In genomic region chr11:100714948-100715347, GRCm38 (mm10) we compare ENCODE assay signal across 25 mouse cellular contexts. TPM values are rescaled to one million over a fixed set of nuclear protein-coding genes. Genes with fewer than 3 reads are reported as not detected.
A peak's percentile ranks its signal among the peaks of the same experiment; 100 is the strongest.
DNase-seq lines count a peak whose midpoint lies in the region; ATAC-seq and TF ChIP-seq lines count a peak whose summit lies in the region.
"Had no signal": no experiment of that assay in that cellular context is flagged by ENCODE, and none has a peak within 500 bp of the region (broad histone marks: within the 10 kb centered on the region; RNA-seq: fewer than 3 reads in every experiment).

No protein-coding gene starts in this region.

- H3K9ac ChIP-seq in forebrain, postnatal 0 days, result no peak overlapping the region
- H3K9ac ChIP-seq in forebrain, embryonic 11.5 days (ENCODE audit: low read length), result no peak overlapping the region
- H3K9ac ChIP-seq in liver, embryonic 11.5 days (ENCODE audit: low read depth, low read length), result no peak overlapping the region
- no peak overlapping the region for H3K9ac ChIP-seq in liver, postnatal 0 days (replicated peaks)
- no peak overlapping the region for H3K9ac ChIP-seq in liver, embryonic 13.5 days
- H3K9ac ChIP-seq: heart, embryonic 15.5 days had no signal

- H3K9me3 ChIP-seq in forebrain, postnatal 0 days (ENCODE audit: low read length), result no peaks in the 10 kb centered on the region
- no peaks in the 10 kb centered on the region for H3K9me3 ChIP-seq in forebrain, embryonic 11.5 days (ENCODE audit: control insufficient read depth, low read length)
- no peaks in the 10 kb centered on the region for H3K9me3 ChIP-seq in liver, embryonic 11.5 days (ENCODE audit: control insufficient read depth, low read length)
- H3K9me3 ChIP-seq in liver, postnatal 0 days (ENCODE audit: low read length), result no peaks in the 10 kb centered on the region
- H3K9me3 ChIP-seq in E14TG2a.4 (ENCODE audit: low read length), result no peaks in the 10 kb centered on the region
- H3K9me3 ChIP-seq in liver, embryonic 13.5 days (replicated peaks), result no peaks in the 10 kb centered on the region
- H3K9me3 ChIP-seq: embryonic facial prominence, embryonic 13.5 days; forebrain, embryonic 10.5 days; heart, embryonic 15.5 days; hindbrain, embryonic 12.5 days; midbrain, embryonic 15.5 days; neural tube, embryonic 12.5 days had no signal

- H3K27ac ChIP-seq in forebrain, postnatal 0 days (ENCODE audit: low read depth, low read length), result no peak overlapping the region
- H3K27ac ChIP-seq in forebrain, embryonic 11.5 days (ENCODE audit: low read depth, low read length), result no peak overlapping the region
- 0 out of 2 replicates have a peak overlapping the region, but pooled peaks have one; percentile 88 for H3K27ac ChIP-seq in liver, embryonic 11.5 days (ENCODE audit: low read depth, low read length)
- no peak overlapping the region for H3K27ac ChIP-seq in liver, postnatal 0 days (ENCODE audit: low read depth)
- H3K27ac ChIP-seq in liver, embryonic 13.5 days, result no peak overlapping the region
- H3K27ac ChIP-seq: midbrain, embryonic 15.5 days; neural tube, embryonic 12.5 days had no signal

- no peak for TF ChIP-seq CTCF in forebrain, postnatal 0 days (IDR thresholded peaks at IDR 0.05; ENCODE audit: low read depth)
- no peak for TF ChIP-seq CTCF in liver, postnatal 0 days (IDR thresholded peaks at IDR 0.05; ENCODE audit: low read depth)
- TF ChIP-seq CTCF in E14TG2a.4 (conservative IDR thresholded peaks at IDR 0.05; ENCODE audit: low read length), result no peak

- no peak for TF ChIP-seq EP300 in liver, postnatal 0 days (IDR thresholded peaks at IDR 0.05; ENCODE audit: low read depth)

- ATAC-seq in forebrain, postnatal 0 days, result 0 out of 2 replicates have a peak, but pooled peaks have one; percentile 26
- ATAC-seq in forebrain, embryonic 11.5 days (replicated peaks; ENCODE audit: low FRiP score), result no peak
- no peak for ATAC-seq in liver, embryonic 11.5 days (replicated peaks; ENCODE audit: low FRiP score)
- no peak for ATAC-seq in liver, postnatal 0 days
- ATAC-seq in liver, embryonic 13.5 days (ENCODE audit: low read depth), result no peak
- ATAC-seq: forebrain, embryonic 16.5 days; midbrain, embryonic 15.5 days had no signal

- no peak for DNase-seq in forebrain, postnatal 0 days
- DNase-seq in forebrain, embryonic 11.5 days (ENCODE audit: low spot score), result no peak
- DNase-seq in liver, embryonic 11.5 days (ENCODE audit: low spot score), result no peak
- DNase-seq in liver, postnatal 0 days, result no peak
- DNase-seq in liver, embryonic 13.5 days, result no peak
- DNase-seq in lung, postnatal 14 days, result no peak
- DNase-seq in kidney, adult 11 months, result no peak

- peaks cover 16% of the 10 kb centered on the region for H3K4me1 ChIP-seq in forebrain, postnatal 0 days (ENCODE audit: insufficient read depth)
- peaks cover 12% of the 10 kb centered on the region for H3K4me1 ChIP-seq in forebrain, embryonic 11.5 days (replicated peaks; ENCODE audit: control insufficient read depth, insufficient read depth, low read length)
- peaks cover 36% of the 10 kb centered on the region for H3K4me1 ChIP-seq in liver, embryonic 11.5 days (replicated peaks; ENCODE audit: control insufficient read depth, insufficient read depth, low read length)
- peaks cover 28% of the 10 kb centered on the region for H3K4me1 ChIP-seq in liver, postnatal 0 days (ENCODE audit: insufficient read depth)
- peaks cover 89% of the 10 kb centered on the region for H3K4me1 ChIP-seq in E14TG2a.4 (replicated peaks; ENCODE audit: low read depth, low read length)
- H3K4me1 ChIP-seq in liver, embryonic 13.5 days (replicated peaks), result peaks cover 57% of the 10 kb centered on the region

- no peaks in the 10 kb centered on the region for H3K27me3 ChIP-seq in forebrain, postnatal 0 days (ENCODE audit: insufficient read depth, low read length)
- no peaks in the 10 kb centered on the region for H3K27me3 ChIP-seq in forebrain, embryonic 11.5 days (ENCODE audit: control insufficient read depth, insufficient read depth, low read length)
- H3K27me3 ChIP-seq in liver, embryonic 11.5 days (replicated peaks; ENCODE audit: control insufficient read depth, insufficient read depth, low read length), result no peaks in the 10 kb centered on the region
- H3K27me3 ChIP-seq in liver, postnatal 0 days (ENCODE audit: insufficient read depth, low read length), result no peaks in the 10 kb centered on the region
- H3K27me3 ChIP-seq in E14TG2a.4 (ENCODE audit: insufficient read depth, low read length), result no peaks in the 10 kb centered on the region
- H3K27me3 ChIP-seq in liver, embryonic 13.5 days, result no peaks in the 10 kb centered on the region
- H3K27me3 ChIP-seq: embryonic facial prominence, embryonic 13.5 days; heart, embryonic 15.5 days; midbrain, embryonic 15.5 days; neural tube, embryonic 12.5 days had no signal

- no peak overlapping the region for H3K4me3 ChIP-seq in forebrain, postnatal 0 days (ENCODE audit: low read depth, low read length)
- no peak overlapping the region for H3K4me3 ChIP-seq in forebrain, embryonic 11.5 days (ENCODE audit: low read depth, low read length)
- H3K4me3 ChIP-seq in liver, embryonic 11.5 days (ENCODE audit: low read depth, low read length), result no peak overlapping the region
- no peak overlapping the region for H3K4me3 ChIP-seq in liver, postnatal 0 days (ENCODE audit: low read depth, low read length)
- peak overlapping the region; percentile 94; the same call in 1 of the 2 replicates for H3K4me3 ChIP-seq in E14TG2a.4 (replicated peaks; ENCODE audit: low read length)
- no peak overlapping the region for H3K4me3 ChIP-seq in liver, embryonic 13.5 days (replicated peaks)
- H3K4me3 ChIP-seq: midbrain, embryonic 15.5 days; neural tube, embryonic 12.5 days had no signal

- no peak overlapping the region for H3K4me2 ChIP-seq in forebrain, postnatal 0 days (ENCODE audit: low read depth)
- H3K4me2 ChIP-seq in forebrain, embryonic 11.5 days (ENCODE audit: low read depth, low read length, severe bottlenecking), result no peak overlapping the region
- H3K4me2 ChIP-seq in liver, embryonic 11.5 days, result no peak overlapping the region
- H3K4me2 ChIP-seq in liver, postnatal 0 days (ENCODE audit: low read depth, low read length), result no peak overlapping the region
- H3K4me2 ChIP-seq in liver, embryonic 13.5 days, result peak overlapping the region; percentile 97
- H3K4me2 ChIP-seq: midbrain, embryonic 15.5 days had no signal

- 70% methylated on average over 6 of the region's 6 CpGs for WGBS in forebrain, postnatal 0 days
- 78% methylated on average over 6 of the region's 6 CpGs for WGBS in forebrain, embryonic 11.5 days
- 90% methylated on average over 6 of the region's 6 CpGs for WGBS in liver, embryonic 11.5 days
- 88% methylated on average over 6 of the region's 6 CpGs for WGBS in liver, postnatal 0 days (ENCODE audit: insufficient replicate concordance)
- 92% methylated on average over 6 of the region's 6 CpGs for WGBS in liver, embryonic 13.5 days (ENCODE audit: insufficient replicate concordance)

- peaks cover 41% of the 10 kb centered on the region for H3K36me3 ChIP-seq in forebrain, postnatal 0 days (ENCODE audit: insufficient read depth)
- H3K36me3 ChIP-seq in forebrain, embryonic 11.5 days (ENCODE audit: control insufficient read depth, insufficient read depth, low read length), result no peaks in the 10 kb centered on the region; the same call in 1 of the 2 replicates
- H3K36me3 ChIP-seq in liver, embryonic 11.5 days (ENCODE audit: control insufficient read depth, insufficient read depth, low read length), result peaks cover 39% of the 10 kb centered on the region
- H3K36me3 ChIP-seq in liver, postnatal 0 days (replicated peaks; ENCODE audit: insufficient read depth, low read length), result peaks cover 47% of the 10 kb centered on the region
- H3K36me3 ChIP-seq in E14TG2a.4 (ENCODE audit: insufficient read depth, low read length), result peaks cover 66% of the 10 kb centered on the region
- peaks cover 62% of the 10 kb centered on the region for H3K36me3 ChIP-seq in liver, embryonic 13.5 days

RNA-seq across cellular contexts. Expression of gene Hspb9, which starts 1.3 kb away (rescaled TPM):
- not detected in 2 replicates for total RNA-seq in forebrain, postnatal 0 days (2014; rRNA removed)
- 0.21 and 0.22 TPM in 2 replicates for polyA plus RNA-seq in forebrain, postnatal 0 days (2015; fragmentation: Nextera tagmentation; extraction: Ambion mirVana)
- 0.36 and 0.45 TPM in 2 replicates for polyA plus RNA-seq in forebrain, embryonic 11.5 days (2014; fragmentation: Nextera tagmentation; extraction: Ambion mirVana)
- 0.27 and 0.30 TPM in 2 replicates for polyA plus RNA-seq in liver, embryonic 11.5 days (2014; fragmentation: Nextera tagmentation; extraction: Ambion mirVana)
- polyA plus RNA-seq in liver, postnatal 0 days (2015; fragmentation: Nextera tagmentation; extraction: Ambion mirVana), result 0.35 and 0.40 TPM in 2 replicates
- 0.17 and 0.43 TPM in 2 replicates for polyA plus RNA-seq in liver, embryonic 13.5 days (2015; fragmentation: Nextera tagmentation; extraction: Ambion mirVana)
- total RNA-seq: adrenal gland, adult 2 months; gastrocnemius, postnatal 10 days; heart, postnatal 25 days; layer of hippocampus, postnatal 14 days; left cerebral cortex, adult 8-10 months; left cerebral cortex, postnatal 4 days had no signal
- polyA plus RNA-seq: adrenal gland, adult 2 months; embryonic facial prominence, embryonic 13.5 days; forebrain, embryonic 16.5 days; heart, embryonic 15.5 days; intestine, embryonic 16.5 days; limb, embryonic 14.5 days; midbrain, embryonic 15.5 days; neural tube, embryonic 12.5 days; small intestine, adult 2 months had no signal

RNA-seq across cellular contexts. Expression of gene Kat2a, which starts 2.7 kb away (rescaled TPM):
- total RNA-seq in forebrain, postnatal 0 days (2014; rRNA removed), result 41.9 and 42.8 TPM in 2 replicates
- 59.9 and 67.0 TPM in 2 replicates for polyA plus RNA-seq in forebrain, postnatal 0 days (2015; fragmentation: Nextera tagmentation; extraction: Ambion mirVana)
- 80.7 and 82.0 TPM in 2 replicates for polyA plus RNA-seq in forebrain, embryonic 11.5 days (2014; fragmentation: Nextera tagmentation; extraction: Ambion mirVana)
- 66.3 and 75.7 TPM in 2 replicates for polyA plus RNA-seq in liver, embryonic 11.5 days (2014; fragmentation: Nextera tagmentation; extraction: Ambion mirVana)
- 8.5 and 9.2 TPM in 2 replicates for polyA plus RNA-seq in liver, postnatal 0 days (2015; fragmentation: Nextera tagmentation; extraction: Ambion mirVana)
- 20.9 and 23.8 TPM in 2 replicates for polyA plus RNA-seq in liver, embryonic 13.5 days (2015; fragmentation: Nextera tagmentation; extraction: Ambion mirVana)

RNA-seq across cellular contexts. Expression of gene Dhx58, which starts 10.9 kb away (rescaled TPM):
- 0.69 and 2.3 TPM in 2 replicates for total RNA-seq in forebrain, postnatal 0 days (2014; rRNA removed)
- 1.0 and 1.5 TPM in 2 replicates for polyA plus RNA-seq in forebrain, postnatal 0 days (2015; fragmentation: Nextera tagmentation; extraction: Ambion mirVana)
- polyA plus RNA-seq in forebrain, embryonic 11.5 days (2014; fragmentation: Nextera tagmentation; extraction: Ambion mirVana), result 3.1 and 4.3 TPM in 2 replicates
- 2.5 and 3.7 TPM in 2 replicates for polyA plus RNA-seq in liver, embryonic 11.5 days (2014; fragmentation: Nextera tagmentation; extraction: Ambion mirVana)
- 3.9 and 4.5 TPM in 2 replicates for polyA plus RNA-seq in liver, postnatal 0 days (2015; fragmentation: Nextera tagmentation; extraction: Ambion mirVana)
- polyA plus RNA-seq in liver, embryonic 13.5 days (2015; fragmentation: Nextera tagmentation; extraction: Ambion mirVana), result 1.6 and 1.7 TPM in 2 replicates

RNA-seq across cellular contexts. Expression of gene Zfp385c, which starts 22.7 kb away (rescaled TPM):
- 1.7 and 2.0 TPM in 2 replicates for total RNA-seq in forebrain, postnatal 0 days (2014; rRNA removed)
- polyA plus RNA-seq in forebrain, postnatal 0 days (2015; fragmentation: Nextera tagmentation; extraction: Ambion mirVana), result 0.40 and 1.0 TPM in 2 replicates
- 0.16 TPM in 1 of 2 replicates, not detected in the other for polyA plus RNA-seq in forebrain, embryonic 11.5 days (2014; fragmentation: Nextera tagmentation; extraction: Ambion mirVana)
- not detected in 2 replicates for polyA plus RNA-seq in liver, embryonic 11.5 days (2014; fragmentation: Nextera tagmentation; extraction: Ambion mirVana)
- not detected in 2 replicates for polyA plus RNA-seq in liver, postnatal 0 days (2015; fragmentation: Nextera tagmentation; extraction: Ambion mirVana)
- polyA plus RNA-seq in liver, embryonic 13.5 days (2015; fragmentation: Nextera tagmentation; extraction: Ambion mirVana), result not detected in 2 replicates
- polyA plus RNA-seq: stomach, embryonic 14.5 days had no signal

RNA-seq across cellular contexts. Expression of gene Rab5c, which starts 23.1 kb away (rescaled TPM):
- 208 and 211 TPM in 2 replicates for total RNA-seq in forebrain, postnatal 0 days (2014; rRNA removed)
- 34.9 and 37.8 TPM in 2 replicates for polyA plus RNA-seq in forebrain, postnatal 0 days (2015; fragmentation: Nextera tagmentation; extraction: Ambion mirVana)
- 39.4 and 50.5 TPM in 2 replicates for polyA plus RNA-seq in forebrain, embryonic 11.5 days (2014; fragmentation: Nextera tagmentation; extraction: Ambion mirVana)
- polyA plus RNA-seq in liver, embryonic 11.5 days (2014; fragmentation: Nextera tagmentation; extraction: Ambion mirVana), result 51.2 TPM in 2 replicates
- 16.6 and 17.0 TPM in 2 replicates for polyA plus RNA-seq in liver, postnatal 0 days (2015; fragmentation: Nextera tagmentation; extraction: Ambion mirVana)
- 18.8 and 20.5 TPM in 2 replicates for polyA plus RNA-seq in liver, embryonic 13.5 days (2015; fragmentation: Nextera tagmentation; extraction: Ambion mirVana)
